Mouse (Mus musculus) brain, embryonic 18.5 days (tissue): ENCODE measurements at regions not wholly inside any gene's neighbourhood (a gene's known extent, or its start where the extent isn't known, plus 50 kb on each side); places are given as distances from the start of the nearest gene placed in this dataset.
"Not testable (repeated sequence)": the region's sequence is repeated elsewhere in the genome, so short reads cannot be mapped to it uniquely, and the experiment has no call there.

Source experiments
- DNase-seq: peaks from one replicate; pipeline ENCODE4 v3.0.0-alpha.2; 2012; ENCODE audit warnings: low read depth, low spot score

- DNase-seq, result no peak
Measured at GRCm38 (mm10) chr3:37835687-37836086, 111.4 kb upstream of the Gm5148 start.

GRCm38 (mm10) chr3:37835135-37835534 is 110.8 kb upstream of the Gm5148 start:
- no peak for DNase-seq

- DNase-seq, result no peak
Measured at GRCm38 (mm10) chr3:37834626-37835025, 110.3 kb upstream of the Gm5148 start.

- DNase-seq, result no peak
Measured at GRCm38 (mm10) chr3:37833387-37833786, 109.1 kb upstream of the Gm5148 start.

- no peak for DNase-seq
Measured at GRCm38 (mm10) chr3:37827546-37827945, 103.3 kb upstream of the Gm5148 start.

- no peak for DNase-seq
Measured at GRCm38 (mm10) chr3:37825602-37826001, 101.3 kb upstream of the Gm5148 start.

GRCm38 (mm10) chr3:37824681-37825080 is 100.4 kb upstream of the Gm5148 start:
- no peak for DNase-seq

GRCm38 (mm10) chr3:37819503-37819902 is 95.2 kb upstream of the Gm5148 start:
- no peak for DNase-seq

- DNase-seq, result no peak
Measured at GRCm38 (mm10) chr3:37817434-37817805, 93.1 kb upstream of the Gm5148 start.

- DNase-seq, result peak; percentile 60
Measured at GRCm38 (mm10) chr3:37816781-37817433, 92.6 kb upstream of the Gm5148 start.

GRCm38 (mm10) chr3:37815771-37816170 is 91.5 kb upstream of the Gm5148 start:
- no peak for DNase-seq

- DNase-seq, result no peak
Measured at GRCm38 (mm10) chr3:37812936-37813335, 88.6 kb upstream of the Gm5148 start.

- DNase-seq, result no peak
Measured at GRCm38 (mm10) chr3:37811429-37811828, 87.1 kb upstream of the Gm5148 start.

GRCm38 (mm10) chr3:37810763-37811162 is 86.5 kb upstream of the Gm5148 start:
- no peak for DNase-seq

- DNase-seq, result no peak
Measured at GRCm38 (mm10) chr3:37805805-37806148, 81.5 kb upstream of the Gm5148 start.

- DNase-seq, result peak; percentile 16
Measured at GRCm38 (mm10) chr3:37804941-37805804, 80.9 kb upstream of the Gm5148 start.

- DNase-seq, result no peak
Measured at GRCm38 (mm10) chr3:37804261-37804660, 80.0 kb upstream of the Gm5148 start.

GRCm38 (mm10) chr3:37803781-37804180 is 79.5 kb upstream of the Gm5148 start:
- not testable (repeated sequence) for DNase-seq

GRCm38 (mm10) chr3:37801551-37801950 is 77.3 kb upstream of the Gm5148 start:
- no peak for DNase-seq

GRCm38 (mm10) chr3:37799809-37800208 is 75.5 kb upstream of the Gm5148 start:
- DNase-seq, result no peak

GRCm38 (mm10) chr3:37789711-37790110 is 65.4 kb upstream of the Gm5148 start:
- no peak for DNase-seq

- DNase-seq, result no peak
Measured at GRCm38 (mm10) chr3:37789143-37789697, 64.9 kb upstream of the Gm5148 start.

- no peak for DNase-seq
Measured at GRCm38 (mm10) chr3:37788366-37788765, 64.1 kb upstream of the Gm5148 start.
